Mouse (Mus musculus) hindbrain, embryonic 12.5 days (tissue): ENCODE results near the gene Ankrd50. TPM values are rescaled to one million over a fixed set of nuclear protein-coding genes. Genes with fewer than 3 reads are reported as not detected.

ENCODE experiments used
- ATAC-seq: fragments of 200-750 bp; cut with Nextera tagmentation; 2 replicates; pipeline ENCODE4 v1.8.0; 2017; ENCODE audit warnings: moderate TSS enrichment; ENCODE audit not compliant: low FRiP score
- H3K27ac ChIP-seq: fragments of 300-500 bp; sonication (generic); 2 replicates; pipeline ENCODE4 v1.5.1; 2016; ENCODE audit warnings: mild to moderate bottlenecking
- H3K27me3 ChIP-seq: fragments of 300-500 bp; sonication (generic); 2 replicates; pipeline ENCODE4 v1.6.1; 2016; ENCODE audit warnings: mild to moderate bottlenecking
- H3K36me3 ChIP-seq: fragments of 300-500 bp; sonication (generic); 2 replicates; pipeline ENCODE4 v1.6.1; 2016; ENCODE audit warnings: mild to moderate bottlenecking
- H3K4me1 ChIP-seq: fragments of 300-500 bp; sonication (generic); 2 replicates; pipeline ENCODE4 v1.6.1; 2016
- H3K4me2 ChIP-seq: fragments of 300-500 bp; sonication (generic); replicated peaks from 2 replicates; pipeline ENCODE4 v1.6.1; 2016; ENCODE audit warnings: mild to moderate bottlenecking
- H3K4me3 ChIP-seq: fragments of 300-500 bp; sonication (generic); 2 replicates; pipeline ENCODE4 v1.5.1; 2016; ENCODE audit warnings: mild to moderate bottlenecking
- H3K9ac ChIP-seq: fragments of 300-500 bp; sonication (generic); 2 replicates; pipeline ENCODE4 v1.6.1; 2016; ENCODE audit warnings: mild to moderate bottlenecking, moderate library complexity
- H3K9me3 ChIP-seq: fragments of 300-500 bp; sonication (generic); replicated peaks from 2 replicates; pipeline ENCODE4 v1.6.1; 2016; ENCODE audit warnings: mild to moderate bottlenecking
- WGBS: fragments of 180-500 bp; shearing (Covaris S2); methylation state at CpG from one replicate; pipeline ENCODE4 v1.1.7; 2016; 5-methylcytosine and 5-hydroxymethylcytosine counted together
- polyA plus RNA-seq: library from polyadenylated mRNA; unstranded; fragments of >200 nt; fragmentation: Nextera tagmentation; extraction: Ambion mirVana; gene quantifications from 2 replicates; pipeline ENCODE4 v1.2.1, GENCODE M21; 2016

Gene Ankrd50
- polyA plus RNA-seq, 1 experiment from 2014 or later: 46.4 TPM

DNA sequence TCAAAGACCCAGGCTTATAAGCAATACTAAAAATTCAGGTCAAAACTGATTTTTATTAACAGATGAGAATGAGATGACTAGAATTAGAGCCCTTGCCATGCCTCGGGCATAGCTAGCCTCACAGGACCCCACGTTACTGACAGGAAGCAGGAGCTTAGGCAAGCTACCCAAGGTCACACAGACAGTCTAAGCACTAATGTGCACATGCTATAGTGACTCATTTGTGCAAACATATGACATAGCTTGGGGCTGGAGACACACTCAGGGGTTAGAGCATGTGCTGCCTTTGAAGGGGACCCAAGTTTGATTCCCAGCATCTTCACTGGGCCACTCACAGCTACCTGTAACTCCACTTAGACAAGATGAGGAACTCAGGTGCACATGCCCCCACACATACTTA, 22.9 kb downstream of the Ankrd50 start:
- peaks cover 53% of the 10 kb centered on the region for H3K36me3 ChIP-seq
- H3K9me3 ChIP-seq: no peaks in the 10 kb centered on the region
- H3K9ac ChIP-seq: no peak overlapping the region
- H3K27ac ChIP-seq: no peak overlapping the region
- no peaks in the 10 kb centered on the region for H3K27me3 ChIP-seq
- H3K4me3 ChIP-seq: no peak overlapping the region
- no peak overlapping the region for H3K4me2 ChIP-seq
- H3K4me1 ChIP-seq: no peaks in the 10 kb centered on the region
- no peak for ATAC-seq
- whole genome bisulfite sequencing: 90% methylated on average over 2 of the region's 2 CpGs

DNA sequence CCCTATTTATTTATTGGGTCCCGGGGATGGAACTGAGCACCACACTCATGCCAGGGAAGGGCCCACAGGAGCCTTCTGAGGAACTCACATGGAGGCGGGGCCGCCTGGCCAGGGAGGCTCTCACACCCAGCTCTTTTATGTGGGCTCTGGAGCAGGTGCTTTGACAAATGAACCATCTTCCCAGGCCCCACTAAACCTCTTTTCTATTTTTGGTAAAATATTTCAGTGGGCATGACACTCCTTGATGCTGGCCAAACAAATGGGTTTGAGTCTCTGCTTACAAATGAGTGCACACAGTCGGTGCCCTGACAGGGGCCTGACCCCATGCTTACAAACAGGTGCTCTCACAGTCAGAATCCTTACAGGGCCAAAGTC, 24.4 kb downstream of the Ankrd50 start:
- Histone ChIP-seq H3K9me3 (no peaks in the 10 kb centered on the region), H3K36me3 (peaks cover 68% of the 10 kb centered on the region), H3K27me3 (no peaks in the 10 kb centered on the region), H3K27ac (no peak overlapping the region), H3K9ac (no peak overlapping the region), H3K4me3 (no peak overlapping the region), H3K4me1 (no peaks in the 10 kb centered on the region; the same call in 1 of the 2 replicates), H3K4me2 (no peak overlapping the region)
- 92% methylated on average over 4 of the region's 4 CpGs for WGBS
- no peak for ATAC-seq

DNA sequence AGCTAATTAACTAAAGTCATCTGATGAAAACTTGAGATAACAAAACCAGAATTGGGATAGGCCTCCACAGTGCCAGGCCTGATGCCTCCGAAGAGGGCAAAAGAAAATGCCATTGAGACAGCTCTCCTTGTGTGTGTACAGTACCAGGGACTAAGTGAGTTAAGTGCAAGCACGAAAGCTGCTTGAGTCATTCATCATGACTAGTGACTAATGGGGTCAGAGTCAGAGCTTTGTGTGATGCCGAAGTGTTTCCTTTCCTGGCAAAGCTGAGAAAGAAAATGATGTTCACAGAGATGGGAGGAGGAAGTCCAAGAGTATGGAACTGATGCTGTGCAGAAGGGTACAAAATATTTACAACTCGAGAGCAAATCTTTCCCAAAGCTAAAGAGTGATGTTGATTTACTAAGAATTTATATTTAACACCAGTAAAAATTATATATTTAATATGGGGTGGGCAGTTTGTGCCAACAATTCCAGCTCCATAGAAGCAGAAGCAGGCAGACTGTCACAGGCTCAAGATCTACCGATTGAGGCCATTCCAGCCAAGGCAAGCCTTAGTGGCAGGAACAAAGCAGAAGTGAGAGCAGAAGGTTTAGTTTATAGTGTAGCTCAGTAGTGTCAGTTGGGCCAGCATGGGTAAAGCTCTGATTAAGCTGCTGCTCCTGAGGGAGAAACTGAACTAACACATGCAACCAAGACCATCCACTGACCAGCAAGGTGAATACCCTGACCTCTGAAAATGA, 25.0 kb downstream of the Ankrd50 start:
- 81% methylated on average over 5 of the region's 5 CpGs for WGBS
- Histone ChIP-seq H3K4me1 (no peaks in the 10 kb centered on the region; the same call in 1 of the 2 replicates), H3K27ac (no peak overlapping the region), H3K36me3 (peaks cover 71% of the 10 kb centered on the region), H3K27me3 (no peaks in the 10 kb centered on the region), H3K9me3 (no peaks in the 10 kb centered on the region), H3K4me2 (no peak overlapping the region), H3K9ac (no peak overlapping the region), H3K4me3 (no peak overlapping the region)
- ATAC-seq: no peak

DNA sequence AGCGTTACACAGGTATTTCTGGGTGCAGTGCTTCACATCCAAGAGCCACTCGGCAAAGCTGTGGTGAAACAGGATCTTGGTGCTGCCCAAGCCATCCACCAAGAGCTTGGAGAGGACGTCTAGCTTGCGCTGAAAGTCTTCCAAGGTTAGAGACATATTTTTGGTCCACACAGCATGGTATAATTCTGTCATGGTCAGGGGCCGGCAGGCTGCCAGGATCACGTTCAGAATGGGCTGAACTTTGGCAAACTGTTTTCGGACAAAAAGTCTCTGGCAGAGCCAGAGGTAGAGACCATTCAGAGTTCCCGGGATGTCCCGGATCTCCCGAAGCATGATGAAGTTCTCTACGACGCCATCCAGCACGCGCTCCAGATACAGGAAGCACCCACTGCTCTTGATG, 27.6 kb downstream of the Ankrd50 start:
- H3K9me3 ChIP-seq: no peaks in the 10 kb centered on the region
- peaks cover 82% of the 10 kb centered on the region for H3K36me3 ChIP-seq
- no peaks in the 10 kb centered on the region; the same call in 1 of the 2 replicates for H3K4me1 ChIP-seq
- WGBS: 94% methylated on average over 14 of the region's 14 CpGs
- no peak overlapping the region for H3K4me2 ChIP-seq
- no peak overlapping the region for H3K9ac ChIP-seq
- no peak overlapping the region for H3K4me3 ChIP-seq
- no peaks in the 10 kb centered on the region for H3K27me3 ChIP-seq
- no peak for ATAC-seq
- no peak overlapping the region for H3K27ac ChIP-seq

DNA sequence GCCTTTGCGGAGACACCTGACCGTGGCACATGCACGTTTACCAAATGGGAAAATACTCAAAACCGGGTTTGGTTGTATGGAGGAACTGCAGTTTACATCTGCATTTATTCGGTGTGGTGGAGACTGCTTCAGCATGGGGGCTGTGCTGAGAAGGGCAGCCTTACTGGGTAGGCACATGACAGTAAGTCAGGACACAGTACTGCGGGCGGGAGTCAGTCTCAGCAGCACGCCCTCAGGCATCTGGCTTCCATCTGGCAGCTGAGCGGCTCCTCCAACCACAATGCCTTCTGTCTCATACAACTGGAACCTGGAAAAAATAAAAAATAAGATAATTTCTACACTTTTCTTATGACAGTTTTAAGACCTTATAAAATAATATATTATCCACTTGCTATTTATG, 32.4 kb downstream of the Ankrd50 start:
- no peak overlapping the region for H3K9ac ChIP-seq
- H3K4me2 ChIP-seq: no peak overlapping the region
- H3K27me3 ChIP-seq: no peaks in the 10 kb centered on the region
- ATAC-seq: 0 out of 2 replicates have a peak, but pooled peaks have one; percentile 59
- H3K36me3 ChIP-seq: peaks cover 65% of the 10 kb centered on the region
- H3K9me3 ChIP-seq: 0 out of 2 replicates have a peak, but pooled peaks cover 3% of the 10 kb centered on the region
- no peak overlapping the region for H3K4me3 ChIP-seq
- peak overlapping the region; percentile 36; the same call in 1 of the 2 replicates for H3K27ac ChIP-seq
- H3K4me1 ChIP-seq: no peaks in the 10 kb centered on the region; the same call in 1 of the 2 replicates
- WGBS: 85% methylated on average over 9 of the region's 9 CpGs

DNA sequence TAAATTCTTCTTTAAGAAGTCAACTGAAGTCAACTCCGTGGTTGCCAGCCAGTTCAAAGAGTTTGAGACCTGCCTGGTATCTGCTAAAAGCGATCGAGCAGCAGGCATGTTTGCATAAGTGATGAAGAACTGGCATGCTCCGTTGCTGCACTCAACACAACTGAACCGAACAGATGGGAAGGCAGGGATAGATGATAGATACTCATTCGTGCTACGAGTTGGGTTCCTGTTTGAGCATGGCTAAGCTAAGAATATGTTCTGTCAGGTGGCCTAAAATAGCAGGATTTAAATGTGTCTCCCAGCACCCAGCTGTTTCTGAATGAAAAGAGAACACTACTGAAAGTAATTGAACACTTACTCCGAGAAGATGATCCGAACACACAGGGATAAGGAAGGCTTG, 38.1 kb downstream of the Ankrd50 start:
- WGBS: 90% methylated on average over 9 of the region's 9 CpGs
- no peak overlapping the region for H3K4me3 ChIP-seq

DNA sequence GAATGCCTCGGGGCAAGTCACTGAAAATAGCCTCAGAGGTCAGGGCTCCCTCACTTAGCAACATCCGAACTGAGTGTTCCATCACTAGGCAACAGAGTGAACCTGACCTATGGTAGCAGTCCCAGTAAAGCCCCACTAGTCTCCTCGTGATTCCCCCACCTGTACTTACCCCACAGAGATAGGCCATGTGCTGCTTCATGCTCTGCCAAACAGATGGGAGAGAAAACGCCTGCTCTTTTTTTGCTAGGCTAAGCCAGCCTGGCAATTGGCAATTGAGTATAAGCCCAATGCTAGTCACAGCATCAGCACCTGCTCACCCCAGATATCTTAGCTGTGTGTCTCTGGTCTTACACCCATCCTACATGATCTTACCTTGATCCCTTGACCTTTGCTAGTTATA, 40.8 kb downstream of the Ankrd50 start:
- H3K4me3 ChIP-seq: no peak overlapping the region
- H3K27me3 ChIP-seq: no peaks in the 10 kb centered on the region
- no peak overlapping the region for H3K27ac ChIP-seq
- no peaks in the 10 kb centered on the region for H3K9me3 ChIP-seq
- no peaks in the 10 kb centered on the region for H3K36me3 ChIP-seq
- no peak for ATAC-seq
- H3K9ac ChIP-seq: no peak overlapping the region
- 48% methylated on average over 4 of the region's 4 CpGs for WGBS
- H3K4me2 ChIP-seq: no peak overlapping the region
- H3K4me1 ChIP-seq: no peaks in the 10 kb centered on the region

More for the DNA sequence above, 38.1 kb downstream of the Ankrd50 start:
- 0 out of 2 replicates have a peak, but pooled peaks cover 3% of the 10 kb centered on the region for H3K9me3 ChIP-seq
- no peak overlapping the region for H3K27ac ChIP-seq
- no peak overlapping the region for H3K4me2 ChIP-seq
- H3K27me3 ChIP-seq: no peaks in the 10 kb centered on the region
- no peak overlapping the region for H3K9ac ChIP-seq
- H3K36me3 ChIP-seq: peaks cover 12% of the 10 kb centered on the region
- H3K4me1 ChIP-seq: no peaks in the 10 kb centered on the region
- no peak for ATAC-seq

DNA sequence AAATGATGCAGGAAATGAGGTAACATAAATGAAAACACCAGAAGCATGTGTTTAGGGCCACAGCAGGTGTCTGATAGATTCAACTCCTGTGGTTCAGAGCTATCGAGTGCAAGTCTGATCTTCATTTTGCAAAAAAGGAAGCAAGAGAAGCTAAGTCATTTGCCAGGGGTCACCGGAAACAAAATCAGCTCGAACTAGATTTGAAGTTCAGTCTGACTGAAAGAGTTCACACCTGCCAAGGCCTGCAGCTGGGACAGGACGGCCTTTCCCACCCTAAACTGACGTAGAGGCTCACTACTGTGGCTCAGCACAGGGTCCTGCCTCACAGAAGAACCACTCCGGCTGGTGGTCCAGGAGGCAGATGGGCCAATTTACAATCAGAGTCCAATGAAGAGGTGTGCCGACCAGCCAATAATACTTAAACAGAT, 44.1 kb downstream of the Ankrd50 start:
- Histone ChIP-seq H3K4me2 (no peak overlapping the region), H3K4me3 (no peak overlapping the region), H3K4me1 (no peaks in the 10 kb centered on the region), H3K36me3 (no peaks in the 10 kb centered on the region), H3K27me3 (no peaks in the 10 kb centered on the region), H3K9me3 (no peaks in the 10 kb centered on the region), H3K9ac (no peak overlapping the region), H3K27ac (no peak overlapping the region)
- WGBS: 72% methylated on average over 7 of the region's 7 CpGs
- no peak for ATAC-seq

DNA sequence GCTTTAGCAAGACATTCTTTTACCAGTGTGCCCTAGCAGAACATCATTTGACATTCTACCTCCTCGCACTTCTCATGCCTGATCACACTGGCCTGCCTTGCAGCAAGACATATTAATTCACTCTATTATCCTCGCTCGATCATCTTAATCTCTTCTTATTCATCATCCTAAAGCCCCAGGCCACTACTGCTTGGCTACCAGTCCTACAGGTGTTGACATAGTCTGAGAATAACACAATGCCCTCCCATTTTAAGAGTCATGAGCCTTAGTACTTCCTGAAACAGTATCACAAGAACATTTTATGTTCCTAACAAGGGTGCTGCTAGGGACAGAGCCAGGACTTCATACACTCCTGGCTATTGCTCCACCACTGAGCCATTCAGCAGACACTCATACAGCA, 48.0 kb downstream of the Ankrd50 start:
- Histone ChIP-seq H3K9me3 (no peaks in the 10 kb centered on the region), H3K4me3 (no peak overlapping the region), H3K4me1 (peaks cover 5% of the 10 kb centered on the region), H3K36me3 (no peaks in the 10 kb centered on the region), H3K27ac (no peak overlapping the region), H3K4me2 (no peak overlapping the region), H3K9ac (no peak overlapping the region), H3K27me3 (no peaks in the 10 kb centered on the region)
- ATAC-seq: no peak
- 86% methylated on average over 3 of the region's 3 CpGs for WGBS

DNA sequence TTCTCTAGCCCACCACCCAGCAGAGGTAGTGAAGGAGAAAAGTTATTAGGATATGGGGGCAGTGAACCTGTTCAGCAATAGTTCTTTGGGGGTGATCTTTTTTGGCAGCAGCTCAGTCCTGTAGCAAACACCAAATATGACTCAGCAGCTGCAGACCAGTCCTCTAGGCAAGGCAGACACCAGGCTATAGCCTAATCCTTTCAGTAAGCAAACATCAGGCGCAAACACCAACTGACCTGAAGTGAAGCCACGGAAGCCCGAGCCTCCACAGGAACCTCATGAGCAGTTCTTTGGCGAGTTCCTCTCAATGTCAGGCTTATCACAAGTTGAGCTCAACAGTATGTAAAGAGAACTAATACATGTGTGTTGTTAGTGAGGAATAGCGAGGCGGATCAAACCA, 48.8 kb downstream of the Ankrd50 start:
- no peaks in the 10 kb centered on the region for H3K9me3 ChIP-seq
- H3K4me1 ChIP-seq: peaks cover 5% of the 10 kb centered on the region
- WGBS: 94% methylated on average over 6 of the region's 6 CpGs
- no peak overlapping the region for H3K4me3 ChIP-seq
- H3K9ac ChIP-seq: no peak overlapping the region
- no peaks in the 10 kb centered on the region for H3K27me3 ChIP-seq
- no peaks in the 10 kb centered on the region for H3K36me3 ChIP-seq
- no peak overlapping the region for H3K27ac ChIP-seq
- no peak for ATAC-seq
- H3K4me2 ChIP-seq: no peak overlapping the region

DNA sequence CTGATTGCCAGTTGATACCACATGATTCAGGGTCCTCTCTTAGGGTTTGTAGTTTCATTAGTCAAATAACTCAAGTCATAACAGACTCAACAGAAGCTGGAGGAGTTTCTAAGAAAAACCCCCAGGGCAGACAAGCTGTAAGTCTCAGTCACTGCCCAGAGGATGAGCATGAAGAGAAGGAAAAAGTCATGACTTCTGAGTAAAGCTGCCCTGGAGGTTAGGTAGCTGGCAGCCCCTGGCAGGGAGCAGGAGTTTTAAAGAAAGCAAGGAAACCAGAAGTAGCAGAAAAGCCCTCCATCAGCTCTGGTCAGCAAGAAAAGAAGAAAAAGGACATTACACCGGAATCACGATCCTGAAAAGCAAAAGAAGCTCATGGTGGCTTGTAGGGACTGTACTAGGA, 50.2 kb downstream of the Ankrd50 start:
- WGBS: 95% methylated on average over 2 of the region's 2 CpGs
- H3K27me3 ChIP-seq: no peaks in the 10 kb centered on the region
- no peak overlapping the region for H3K27ac ChIP-seq
- no peak overlapping the region for H3K4me2 ChIP-seq
- ATAC-seq: no peak
- H3K4me1 ChIP-seq: peaks cover 5% of the 10 kb centered on the region
- H3K4me3 ChIP-seq: no peak overlapping the region
- no peak overlapping the region for H3K9ac ChIP-seq
- no peaks in the 10 kb centered on the region for H3K36me3 ChIP-seq
- no peaks in the 10 kb centered on the region for H3K9me3 ChIP-seq

DNA sequence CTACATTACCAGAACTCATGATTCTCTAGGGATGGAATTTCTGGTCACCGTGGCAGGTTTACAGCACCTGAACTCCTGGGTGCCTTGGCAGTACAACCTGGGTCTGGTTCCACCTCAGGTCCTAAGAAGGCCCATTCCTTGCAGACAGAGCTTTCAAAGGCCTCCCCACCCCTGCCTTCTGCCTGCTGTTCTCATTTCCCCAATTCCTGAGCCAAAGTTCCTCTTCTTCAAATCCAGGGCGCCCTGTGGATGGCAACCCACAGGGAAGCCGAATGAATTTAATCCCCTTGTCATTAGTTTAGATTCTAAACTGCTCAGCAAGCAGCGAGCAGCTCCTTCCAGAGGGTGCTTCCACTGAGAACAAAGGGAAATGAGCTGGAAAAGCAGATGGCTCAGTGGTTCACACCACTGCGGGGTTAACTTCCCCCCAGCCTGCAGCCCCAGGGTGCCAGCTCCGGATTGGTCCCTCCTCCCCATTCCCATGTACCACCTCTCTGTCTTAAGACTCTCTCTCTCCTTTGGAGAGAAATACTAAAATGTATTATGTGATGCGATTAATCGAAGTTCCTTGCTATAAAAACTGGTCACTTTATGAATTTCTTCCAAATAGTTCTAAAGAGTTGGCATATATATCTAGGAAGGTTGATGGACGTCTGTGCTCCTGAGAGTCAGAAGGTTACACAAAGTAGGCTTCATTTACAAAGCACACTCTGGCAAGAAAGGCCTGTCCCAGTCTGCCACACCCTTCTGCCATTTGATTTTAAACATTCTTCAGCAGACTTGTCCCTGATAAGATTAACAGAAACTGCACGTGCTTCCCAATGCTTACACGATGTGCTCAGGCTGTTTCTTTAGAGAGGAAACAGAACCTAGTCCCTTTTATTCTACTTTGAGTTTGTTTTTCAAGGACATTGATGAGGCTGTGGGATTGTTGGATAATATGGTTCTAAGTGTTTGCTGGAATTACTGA, 50.9 kb downstream of the Ankrd50 start:
- H3K36me3 ChIP-seq: no peaks in the 10 kb centered on the region
- H3K27ac ChIP-seq: no peak overlapping the region
- no peak overlapping the region for H3K9ac ChIP-seq
- peaks cover 5% of the 10 kb centered on the region for H3K4me1 ChIP-seq
- no peaks in the 10 kb centered on the region for H3K27me3 ChIP-seq
- 16% methylated on average over 11 of the region's 11 CpGs for WGBS
- no peaks in the 10 kb centered on the region for H3K9me3 ChIP-seq
- H3K4me3 ChIP-seq: no peak overlapping the region
- peak; percentile 43; the same call in 1 of the 2 replicates for ATAC-seq
- no peak overlapping the region for H3K4me2 ChIP-seq
